Mouse (Mus musculus) subcutaneous adipose tissue, adult 2 months (tissue): ENCODE data around the gene C2cd2. TPM values are rescaled to one million over a fixed set of nuclear protein-coding genes. Genes with fewer than 3 reads are reported as not detected.

Source experiments
- polyA plus RNA-seq: library from polyadenylated mRNA; depleted of rRNA; stranded (reverse); fragments of >200 nt; gene quantifications from 2 replicates; pipeline ENCODE4 v1.2.3, GENCODE M21; 2012; ENCODE audit warnings: low replicate concordance; rRNA removed

Gene C2cd2
- 23.1 and 49.7 TPM in 2 replicates for polyA plus RNA-seq

DNA sequence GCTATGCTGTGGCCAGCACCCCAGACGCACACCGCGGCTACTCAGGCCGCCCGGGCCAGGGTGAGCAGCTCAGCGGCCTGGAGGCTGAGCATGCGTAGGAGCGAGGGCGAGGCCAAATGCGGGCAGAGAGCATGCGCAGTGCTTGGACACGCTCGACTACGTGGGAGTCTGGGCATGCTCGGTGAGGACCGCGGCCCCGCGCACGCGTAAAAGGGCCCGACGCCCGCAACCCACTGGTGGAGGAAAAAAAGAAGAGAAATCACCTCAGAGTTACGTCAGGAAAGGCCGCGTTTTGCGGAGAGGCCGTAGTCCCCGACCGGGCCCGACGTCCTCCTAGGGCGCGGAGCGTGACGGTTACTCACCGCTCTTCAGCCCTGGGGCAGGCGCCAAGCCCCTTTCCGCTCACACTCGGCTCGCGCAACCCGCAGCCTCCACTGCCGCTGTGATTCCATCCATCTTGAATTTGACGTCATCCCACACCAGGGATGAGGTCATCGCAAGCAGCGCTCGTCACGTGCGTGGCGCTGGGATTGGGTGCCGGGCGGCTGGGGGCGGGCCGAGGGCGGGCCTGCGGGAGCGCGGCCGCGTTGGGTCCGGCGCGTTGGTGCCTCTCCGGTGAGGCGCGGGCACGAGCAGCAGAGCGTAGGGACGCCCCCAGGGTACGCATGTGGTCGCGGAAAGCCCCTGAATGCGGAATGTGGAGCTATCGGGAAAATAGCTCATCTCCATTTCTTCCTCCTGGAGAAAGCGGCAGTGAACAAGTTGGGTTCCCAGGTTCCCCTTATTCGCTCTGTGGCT lies at the start of gene C2cd2, which contains the start of gene Zbtb21:
Gene C2cd2, minus strand, starts transcription at position 448 of the 798 bp plus-strand sequence.
Gene Zbtb21, minus strand, starts transcription at position 472 of the 798 bp plus-strand sequence.

DNA sequence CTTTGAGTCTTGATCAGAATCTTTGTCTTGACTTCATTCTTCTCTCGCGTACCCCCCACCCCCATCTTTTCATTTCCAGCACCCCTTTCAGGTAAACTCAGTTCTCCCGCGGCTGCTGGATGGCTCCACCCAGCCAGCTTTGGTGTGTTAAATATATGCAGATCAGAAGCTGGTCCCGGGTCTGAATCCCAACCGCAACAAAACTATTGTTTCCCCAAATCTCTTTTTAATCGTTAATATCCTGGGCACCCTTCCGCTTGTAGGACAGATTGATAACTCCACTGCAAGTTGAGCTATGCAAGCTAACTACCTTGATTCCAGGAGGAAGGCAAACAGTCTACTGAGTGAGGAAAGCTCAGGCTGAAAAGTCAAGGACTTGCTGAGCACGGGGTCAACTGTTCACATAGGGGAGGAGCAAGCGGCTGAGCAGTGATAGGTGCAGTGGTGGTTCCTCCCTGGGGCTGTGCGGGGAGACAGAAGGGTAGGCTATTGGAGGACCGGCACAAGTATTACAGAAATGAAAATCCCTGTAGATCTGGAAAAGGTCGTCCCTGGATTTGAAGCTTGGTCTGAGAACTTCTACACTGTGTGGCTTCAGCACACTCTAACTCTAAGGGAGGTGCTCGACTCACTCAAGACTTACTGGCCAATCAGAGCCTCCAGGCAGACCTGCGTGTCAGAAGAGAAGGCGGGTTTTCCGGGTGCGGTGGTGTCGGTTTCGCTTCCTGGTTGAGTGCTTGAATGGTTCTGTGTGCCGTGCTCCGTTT lies 34.4 kb upstream of the C2cd2 start, which contains the start of gene B230307C23Rik:
Gene B230307C23Rik, plus strand, starts transcription at position 700 of the 767 bp plus-strand sequence.

DNA sequence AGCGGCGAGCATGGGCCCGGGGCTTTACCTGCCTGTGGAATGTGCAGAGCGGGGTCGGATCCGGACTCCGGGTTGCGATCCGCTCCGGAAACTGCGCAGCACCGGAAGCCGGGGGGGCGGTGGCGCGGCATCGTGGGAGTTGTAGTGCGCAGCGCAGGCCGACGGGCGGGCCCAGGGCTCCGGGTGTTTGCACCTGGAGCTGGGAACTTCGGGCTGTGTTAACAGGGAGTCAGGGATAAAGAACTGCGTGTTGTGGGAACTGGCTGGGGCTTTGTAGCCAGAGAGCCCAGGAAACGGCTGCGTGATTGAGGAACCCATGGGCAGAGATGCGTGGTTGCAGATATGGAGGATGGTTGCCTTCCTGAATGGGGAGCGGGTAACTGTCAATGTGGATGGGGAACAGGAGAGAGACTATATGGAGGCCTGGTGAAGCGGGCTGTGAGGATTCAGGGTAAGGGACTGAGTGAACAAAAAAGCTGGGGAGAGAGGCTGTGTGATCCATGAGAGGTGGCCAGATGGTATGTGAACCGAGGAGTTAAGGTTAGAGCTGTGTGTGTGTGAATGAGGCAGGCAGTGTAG lies 110.6 kb downstream of the C2cd2 start, which contains the start of gene Prdm15:
Gene Prdm15, minus strand, starts transcription at position 110 of the 579 bp plus-strand sequence.

Other genes with a start within 250 kb of the C2cd2 start
- 0.06 and 6.7 TPM in 2 replicates for gene Ripk4, start 198.8 kb downstream of the C2cd2 start, polyA plus RNA-seq
- gene Prdm15, start 110.7 kb downstream of the C2cd2 start, polyA plus RNA-seq = 8.5 and 20.4 TPM in 2 replicates
- 14.3 and 24.7 TPM in 2 replicates for gene Zbtb21, start within 50 bp of the C2cd2 start, polyA plus RNA-seq
- gene B230307C23Rik, start 34.7 kb upstream of the C2cd2 start, polyA plus RNA-seq = 3.7 and 8.2 TPM in 2 replicates
- 1.1 and 5.1 TPM in 2 replicates for gene A630089N07Rik, start 119.9 kb upstream of the C2cd2 start, polyA plus RNA-seq